Comparison of ENCODE assay signal across 8 mouse cellular contexts in the genomic region with DNA sequence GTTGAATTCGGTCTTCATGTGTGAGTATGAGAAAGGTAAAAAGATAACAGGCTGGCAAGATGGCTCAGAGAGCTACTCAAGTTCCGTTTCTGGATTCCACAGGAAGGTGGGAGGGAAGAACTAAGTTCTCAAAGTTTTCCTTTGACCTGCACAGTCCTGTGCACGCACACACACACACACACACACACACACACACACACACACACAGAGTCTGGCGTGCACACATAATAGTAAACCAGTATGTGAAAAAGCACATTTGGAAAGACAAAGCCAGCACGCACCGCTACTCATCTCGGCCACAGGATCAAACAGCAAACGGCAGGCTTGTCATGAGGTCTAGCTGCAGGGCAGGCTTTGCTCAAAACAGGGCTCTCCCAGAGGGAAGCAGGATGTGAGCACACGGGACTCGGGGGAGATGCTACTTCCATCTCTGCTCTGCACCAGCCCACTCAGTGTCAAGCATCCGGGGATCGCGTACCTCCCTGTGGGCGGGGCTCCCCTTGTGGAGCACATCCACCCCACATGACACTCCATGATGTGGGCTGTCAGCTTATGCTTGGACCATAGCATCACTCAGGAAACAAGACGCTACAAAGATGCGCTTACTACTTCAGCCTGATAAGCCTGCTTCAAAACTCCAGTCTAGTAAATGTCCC. TPM values are rescaled to one million over a fixed set of nuclear protein-coding genes. Genes with fewer than 3 reads are reported as not detected.
A peak's percentile ranks its signal among the peaks of the same experiment; 100 is the strongest.
DNase-seq lines count a peak whose midpoint lies in the region; ATAC-seq and TF ChIP-seq lines count a peak whose summit lies in the region.

No protein-coding gene starts in this region.

- no peaks in the 10 kb centered on the region for H3K79me2 ChIP-seq in liver, adult 2 months (ENCODE audit: control insufficient read depth, insufficient read depth, low read length)

- peak; percentile 6 for DNase-seq in liver, adult 2 months (ENCODE audit: extremely low read depth, low read depth, low spot score)
- DNase-seq in liver: no peak
- peak; percentile 42 for DNase-seq in embryonic facial prominence, embryonic 10.5 days (ENCODE audit: low spot score)
- peak; percentile 51 for DNase-seq in kidney, adult 18-20 months
- no peak for DNase-seq in thymus, postnatal 14 days

- ATAC-seq in heart, embryonic 11.5 days (replicated peaks; ENCODE audit: insufficient number of reproducible peaks, low FRiP score, low TSS enrichment): 0 out of 2 replicates have a peak, but pooled peaks have one; percentile 18
- peak; percentile 49; the same call in 1 of the 2 replicates for ATAC-seq in liver, embryonic 12.5 days
- peak; percentile 53; the same call in 1 of the 2 replicates for ATAC-seq in neural tube, embryonic 13.5 days (ENCODE audit: low read depth)

- peak overlapping the region; percentile 9; the same call in 1 of the 2 replicates for H3K4me3 ChIP-seq in liver, adult 2 months (ENCODE audit: insufficient read depth, low read depth, low read length)
- H3K4me3 ChIP-seq in embryonic facial prominence, embryonic 10.5 days: 0 out of 2 replicates have a peak overlapping the region, but pooled peaks have one; percentile 3
- H3K4me3 ChIP-seq in heart, embryonic 11.5 days (ENCODE audit: low read depth, low read length): no peak overlapping the region
- H3K4me3 ChIP-seq in liver, embryonic 12.5 days: no peak overlapping the region
- H3K4me3 ChIP-seq in neural tube, embryonic 13.5 days: no peak overlapping the region

- TF ChIP-seq POLR2A in liver, adult 2 months (IDR thresholded peaks at IDR 0.05; ENCODE audit: extremely low read depth, insufficient read depth, low read length): no peak

- peak overlapping the region; percentile 37 for H3K4me2 ChIP-seq in heart, embryonic 11.5 days
- H3K4me2 ChIP-seq in liver, embryonic 12.5 days: 0 out of 2 replicates have a peak overlapping the region, but pooled peaks have one; percentile 4
- H3K4me2 ChIP-seq in neural tube, embryonic 13.5 days: peak overlapping the region; percentile 33

- TF ChIP-seq CTCF in liver, adult 2 months (IDR thresholded peaks at IDR 0.05; ENCODE audit: low read depth, low read length): no peak

- no peaks in the 10 kb centered on the region for H3K36me3 ChIP-seq in liver, adult 2 months (ENCODE audit: control insufficient read depth, insufficient read depth, low read length)
- H3K36me3 ChIP-seq in embryonic facial prominence, embryonic 10.5 days (replicated peaks): no peaks in the 10 kb centered on the region
- H3K36me3 ChIP-seq in heart, embryonic 11.5 days (ENCODE audit: control insufficient read depth, insufficient read depth, low read length): no peaks in the 10 kb centered on the region
- H3K36me3 ChIP-seq in liver, embryonic 12.5 days: no peaks in the 10 kb centered on the region
- no peaks in the 10 kb centered on the region for H3K36me3 ChIP-seq in neural tube, embryonic 13.5 days

- WGBS in liver, adult 2 months: 64% methylated on average over 16 of the region's 16 CpGs
- 68% methylated on average over 16 of the region's 16 CpGs for WGBS in embryonic facial prominence, embryonic 10.5 days
- 55% methylated on average over 16 of the region's 16 CpGs for WGBS in heart, embryonic 11.5 days (ENCODE audit: insufficient replicate concordance)
- WGBS in liver, embryonic 12.5 days (ENCODE audit: insufficient replicate concordance): 61% methylated on average over 16 of the region's 16 CpGs
- WGBS in neural tube, embryonic 13.5 days: 67% methylated on average over 16 of the region's 16 CpGs

- H3K27me3 ChIP-seq in liver, adult 2 months (ENCODE audit: control insufficient read depth, insufficient read depth, low read length): no peaks in the 10 kb centered on the region
- no peaks in the 10 kb centered on the region for H3K27me3 ChIP-seq in embryonic facial prominence, embryonic 10.5 days (replicated peaks; ENCODE audit: low read depth, poor library complexity, severe bottlenecking)
- no peaks in the 10 kb centered on the region for H3K27me3 ChIP-seq in heart, embryonic 11.5 days (ENCODE audit: control insufficient read depth, insufficient read depth, low read length)
- no peaks in the 10 kb centered on the region for H3K27me3 ChIP-seq in liver, embryonic 12.5 days (replicated peaks)
- H3K27me3 ChIP-seq in neural tube, embryonic 13.5 days: no peaks in the 10 kb centered on the region

- no peak overlapping the region for H3K27ac ChIP-seq in liver, adult 2 months (replicated peaks; ENCODE audit: insufficient read depth, low read depth, low read length)
- peak overlapping the region; percentile 40; the same call in 1 of the 2 replicates for H3K27ac ChIP-seq in embryonic facial prominence, embryonic 10.5 days (replicated peaks)
- 0 out of 2 replicates have a peak overlapping the region, but pooled peaks have one; percentile 10 for H3K27ac ChIP-seq in heart, embryonic 11.5 days (ENCODE audit: low read depth, low read length)
- H3K27ac ChIP-seq in liver, embryonic 12.5 days: 0 out of 2 replicates have a peak overlapping the region, but pooled peaks have one; percentile 20
- H3K27ac ChIP-seq in neural tube, embryonic 13.5 days (replicated peaks): peak overlapping the region; percentile 38; the same call in 1 of the 2 replicates

- H3K4me1 ChIP-seq in liver, adult 2 months (ENCODE audit: control insufficient read depth, insufficient read depth, low read length): no peaks in the 10 kb centered on the region
- peaks cover 6% of the 10 kb centered on the region for H3K4me1 ChIP-seq in embryonic facial prominence, embryonic 10.5 days
- H3K4me1 ChIP-seq in heart, embryonic 11.5 days (ENCODE audit: control insufficient read depth, insufficient read depth, low read length): peaks cover 17% of the 10 kb centered on the region
- H3K4me1 ChIP-seq in liver, embryonic 12.5 days: no peaks in the 10 kb centered on the region
- 0 out of 2 replicates have a peak, but pooled peaks cover 4% of the 10 kb centered on the region for H3K4me1 ChIP-seq in neural tube, embryonic 13.5 days (replicated peaks)

- no peaks in the 10 kb centered on the region for H3K9me3 ChIP-seq in embryonic facial prominence, embryonic 10.5 days
- H3K9me3 ChIP-seq in heart, embryonic 11.5 days (replicated peaks; ENCODE audit: control insufficient read depth, low read length): no peaks in the 10 kb centered on the region
- H3K9me3 ChIP-seq in liver, embryonic 12.5 days (replicated peaks): no peaks in the 10 kb centered on the region
- H3K9me3 ChIP-seq in neural tube, embryonic 13.5 days: no peaks in the 10 kb centered on the region

- no peak overlapping the region for H3K9ac ChIP-seq in liver, adult 2 months (ENCODE audit: low read depth, low read length)
- H3K9ac ChIP-seq in heart, embryonic 11.5 days (ENCODE audit: low read depth, low read length): peak overlapping the region; percentile 39; the same call in 1 of the 2 replicates
- H3K9ac ChIP-seq in liver, embryonic 12.5 days: no peak overlapping the region
- H3K9ac ChIP-seq in neural tube, embryonic 13.5 days: 0 out of 2 replicates have a peak overlapping the region, but pooled peaks have one; percentile 4

RNA-seq across cellular contexts. Expression of a gene that starts 50.9 kb away (rescaled TPM):
- total RNA-seq in liver, adult 2 months (2014; rRNA removed): 0.47 and 1.2 TPM in 2 replicates
- polyA plus RNA-seq in liver, adult 2 months (2012; rRNA removed): 0.10 and 0.15 TPM in 2 replicates
- 2.9 and 3.3 TPM in 2 replicates for polyA plus RNA-seq in embryonic facial prominence, embryonic 10.5 days (2016; fragmentation: Nextera tagmentation; extraction: Ambion mirVana)
- 17.0 and 19.8 TPM in 2 replicates for polyA plus RNA-seq in heart, embryonic 11.5 days (2014; fragmentation: Nextera tagmentation; extraction: Ambion mirVana)
- 0.94 and 1.2 TPM in 2 replicates for polyA plus RNA-seq in liver, embryonic 12.5 days (2016; fragmentation: Nextera tagmentation; extraction: Ambion mirVana)
- 2.4 and 3.2 TPM in 2 replicates for polyA plus RNA-seq in neural tube, embryonic 13.5 days (2015; fragmentation: Nextera tagmentation; extraction: Ambion mirVana)

Comparison
In these comparisons a context has a peak if more than half of its experiments do, and no peak if none do; other contexts are left out.
1. DNase-seq: peak in liver, adult 2 months (single experiment), embryonic facial prominence, embryonic 10.5 days (single experiment) and kidney, adult 18-20 months (single experiment); none in liver (single experiment) and thymus, postnatal 14 days (single experiment).
2. H3K4me3 ChIP-seq: peak in liver, adult 2 months (single experiment) and embryonic facial prominence, embryonic 10.5 days (single experiment); none in heart, embryonic 11.5 days (single experiment), liver, embryonic 12.5 days (single experiment) and neural tube, embryonic 13.5 days (single experiment).
3. H3K9ac ChIP-seq: peak in heart, embryonic 11.5 days (single experiment) and neural tube, embryonic 13.5 days (single experiment); none in liver, adult 2 months (single experiment) and liver, embryonic 12.5 days (single experiment).
4. Peak in every context shown above with its lines, with median percentiles within 50 percentile points of each other: ATAC-seq and H3K4me2 ChIP-seq.